Comparison of ENCODE assay signal across 21 mouse cellular contexts in genomic region chr5:127368191-127368590, GRCm38 (mm10).
"Had no signal": no experiment of that assay in that cellular context is flagged by ENCODE, and none has a peak within 500 bp of the region (broad histone marks: within the 10 kb centered on the region; RNA-seq: fewer than 3 reads in every experiment).

No protein-coding gene starts in this region.

- H3K4me3 ChIP-seq: kidney, embryonic 15.5 days; limb, embryonic 10.5 days; limb, embryonic 13.5 days; liver, embryonic 12.5 days; liver, embryonic 15.5 days; lung, embryonic 15.5 days; midbrain, embryonic 15.5 days; neural tube, embryonic 12.5 days; neural tube, embryonic 15.5 days; stomach, embryonic 15.5 days had no signal

- H3K4me2 ChIP-seq: kidney, embryonic 15.5 days; limb, embryonic 13.5 days; liver, embryonic 12.5 days; liver, embryonic 15.5 days; lung, embryonic 15.5 days; midbrain, embryonic 11.5 days; midbrain, embryonic 15.5 days; neural tube, embryonic 12.5 days; neural tube, embryonic 15.5 days; stomach, embryonic 15.5 days had no signal

- H3K27ac ChIP-seq: kidney, embryonic 15.5 days; limb, embryonic 10.5 days; limb, embryonic 13.5 days; liver, embryonic 12.5 days; liver, embryonic 15.5 days; midbrain, embryonic 15.5 days; neural tube, embryonic 12.5 days; neural tube, embryonic 15.5 days; stomach, embryonic 15.5 days had no signal

- H3K9ac ChIP-seq: kidney, embryonic 15.5 days; limb, embryonic 13.5 days; liver, embryonic 12.5 days; liver, embryonic 15.5 days; lung, embryonic 15.5 days; midbrain, embryonic 15.5 days; neural tube, embryonic 12.5 days; neural tube, embryonic 15.5 days; stomach, embryonic 15.5 days had no signal

- H3K36me3 ChIP-seq: kidney, embryonic 15.5 days; limb, embryonic 13.5 days; liver, embryonic 12.5 days; liver, embryonic 15.5 days; lung, embryonic 15.5 days; midbrain, embryonic 15.5 days; neural tube, embryonic 12.5 days; neural tube, embryonic 15.5 days; stomach, embryonic 15.5 days had no signal

- H3K4me1 ChIP-seq: kidney, embryonic 15.5 days; liver, embryonic 12.5 days; liver, embryonic 15.5 days; stomach, embryonic 15.5 days had no signal

- DNase-seq: kidney, adult 8-10 months; kidney, postnatal 14 days; kidney, postnatal 4 days; liver; right cerebral cortex, adult 18-20 months; right cerebral cortex, postnatal 14 days; right cerebral cortex, postnatal 4 days; spleen, adult 18-20 months; thymus, postnatal 25 days had no signal

- H3K9me3 ChIP-seq: kidney, embryonic 15.5 days; limb, embryonic 10.5 days; liver, embryonic 12.5 days; liver, embryonic 15.5 days; lung, embryonic 15.5 days; midbrain, embryonic 15.5 days; stomach, embryonic 15.5 days had no signal

- H3K27me3 ChIP-seq: kidney, embryonic 15.5 days; limb, embryonic 13.5 days; liver, embryonic 12.5 days; liver, embryonic 15.5 days; lung, embryonic 15.5 days; midbrain, embryonic 15.5 days; neural tube, embryonic 12.5 days; neural tube, embryonic 15.5 days; stomach, embryonic 15.5 days had no signal

- ATAC-seq: intestine, postnatal 0 days; liver, embryonic 12.5 days; midbrain, embryonic 15.5 days had no signal
